Mouse (Mus musculus): ENCODE results near the gene Zxdb. TPM values are rescaled to one million over a fixed set of nuclear protein-coding genes. Genes with fewer than 3 reads are reported as not detected.

The Zxdb gene
- total and polyA plus RNA-seq, 3 experiments = 3.5 to 7.7 (median 7.0) TPM

Other genes with a start within 250 kb of the Zxdb start
- 57.7 and 69.4 TPM in 2 replicates for gene Maged1, start 182.4 kb upstream of the Zxdb start, total RNA-seq (2012; rRNA removed)
- 81.6 and 90.6 TPM in 2 replicates for gene Maged1, start 182.4 kb upstream of the Zxdb start, total RNA-seq (2014; rRNA removed)
- 77.0 and 94.7 TPM in 2 replicates for gene Maged1, start 182.4 kb upstream of the Zxdb start, polyA plus RNA-seq (2012; ENCODE audit: insufficient read length, low read depth)
- gene Gspt2, start 88.5 kb upstream of the Zxdb start, total RNA-seq (2012; rRNA removed) = not detected in 2 replicates
- gene Gspt2, start 88.5 kb upstream of the Zxdb start, total RNA-seq (2014; rRNA removed) = not detected in 2 replicates
- gene Gspt2, start 88.5 kb upstream of the Zxdb start, polyA plus RNA-seq (2012; ENCODE audit: insufficient read length, low read depth) = not detected in 2 replicates

All from CH12.LX (cell line).